Mouse (Mus musculus): ENCODE measurements around the gene Mast4.

GRCm38 (mm10) chr13:102865971-102866724, 468.1 kb downstream of the Mast4 start:
- TF ChIP-seq CTCF (IDR thresholded peaks at IDR 0.05; ENCODE audit: borderline replicate concordance, insufficient read depth, low read length), result no peak
- no peak for TF ChIP-seq POLR2A (IDR thresholded peaks at IDR 0.05; ENCODE audit: low read depth, low read length)
